Mouse (Mus musculus) thymus, adult 2 months (tissue): ENCODE measurements around the gene Gpatch4.

Experiments used
- CTCF ChIP-seq: fragments of 200-500 bp; IDR thresholded peaks from 2 replicates; pipeline ENCODE4 v1.5.1; 2012; ENCODE audit warnings: mild to moderate bottlenecking, control low read depth, low read length, moderate library complexity, borderline replicate concordance; ENCODE audit not compliant: control insufficient read depth, poor library complexity, insufficient read depth; ENCODE audit errors: extremely low read depth
- POLR2A ChIP-seq: fragments of 200-500 bp; IDR thresholded peaks from 2 replicates; pipeline ENCODE4 v1.6.1; 2012; ENCODE audit warnings: mild to moderate bottlenecking, low read length, control low read depth, moderate library complexity; ENCODE audit not compliant: control insufficient read depth, poor library complexity, insufficient read depth; ENCODE audit errors: extremely low read depth

DNA sequence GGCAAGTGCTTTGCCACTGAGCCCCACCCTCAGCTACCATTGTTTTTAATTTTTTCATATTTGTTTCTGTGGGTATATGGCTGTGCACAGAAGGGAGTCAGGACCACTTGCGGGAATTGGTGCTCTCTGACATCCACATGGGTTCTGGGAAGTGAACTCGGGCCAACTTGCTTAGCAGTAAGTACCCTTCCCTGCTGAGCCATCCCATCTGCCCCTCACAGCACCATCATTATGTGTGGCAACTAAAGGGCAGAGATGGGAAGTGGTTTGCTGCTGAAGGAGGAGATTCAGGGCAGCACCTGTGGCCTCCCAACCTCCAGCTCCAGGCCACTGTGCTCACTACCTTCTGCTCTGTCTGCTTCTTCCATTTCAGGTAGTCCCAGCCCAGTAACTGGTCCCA, 30.7 kb downstream of the Gpatch4 start:
- no peak for TF ChIP-seq CTCF
- TF ChIP-seq POLR2A = no peak
